Mouse (Mus musculus) kidney, adult 2 months (tissue): Measurements from ENCODE around the gene Itpr3.

Experiments
- CTCF ChIP-seq: fragments of 200-500 bp; conservative IDR thresholded peaks from 2 replicates; pipeline ENCODE4 v1.5.1; 2011; ENCODE audit warnings: low read depth, mild to moderate bottlenecking, control low read depth, low read length, moderate library complexity, mixed read lengths; ENCODE audit not compliant: insufficient read depth, insufficient read length
- POLR2A ChIP-seq: fragments of 200-500 bp; IDR thresholded peaks from one replicate; pipeline ENCODE4 v1.6.1; 2011; ENCODE audit warnings: low read depth, low read length, control low read depth

- TF ChIP-seq POLR2A, result no peak
- no peak for TF ChIP-seq CTCF
Observed at GRCm38 (mm10) chr17:27025326-27025902, 31.7 kb upstream of the Itpr3 start.
